Mouse (Mus musculus): ENCODE data around the gene Olfr273. TPM values are rescaled to one million over a fixed set of nuclear protein-coding genes. Genes with fewer than 3 reads are reported as not detected.
"Not testable (repeated sequence)": the region's sequence is repeated elsewhere in the genome, so short reads cannot be mapped to it uniquely, and the experiment has no call there.

Olfr273 gene
- not detected for total RNA-seq (2021)

GRCm38 (mm10) chr4:52859136-52859535, at the start of gene Olfr273:
TSS of gene Olfr273 (minus strand) at chr4:52859236.
- intact Hi-C loops (cut with DNase I): no loop called here
- no peak for DNase-seq (ENCODE audit: low spot score in 2 of 2)

- intact Hi-C loops (cut with DNase I): no loop called here
Measured at GRCm38 (mm10) chr4:52864156-52864555, 5.1 kb upstream of the Olfr273 start.

GRCm38 (mm10) chr4:52849672-52850071, 9.4 kb downstream of the Olfr273 start:
- no peak for DNase-seq (ENCODE audit: low spot score in 2 of 2)
- intact Hi-C loops (cut with DNase I): no loop called here

More at GRCm38 (mm10) chr4:52864156-52864555, 5.1 kb upstream of the Olfr273 start:
- DNase-seq (ENCODE audit: low spot score in 2 of 2): peak; percentile 16 to 17

- intact Hi-C loops (cut with DNase I): no loop called here
Measured at GRCm38 (mm10) chr4:52849039-52849635, 9.9 kb downstream of the Olfr273 start.

GRCm38 (mm10) chr4:52845411-52845810, 13.6 kb downstream of the Olfr273 start:
- DNase-seq (ENCODE audit: low spot score in 2 of 2); intact Hi-C loops (cut with DNase I): not testable (repeated sequence)

More at GRCm38 (mm10) chr4:52849039-52849635, 9.9 kb downstream of the Olfr273 start:
- no peak for DNase-seq (ENCODE audit: low spot score in 2 of 2)

GRCm38 (mm10) chr4:52821375-52821774, 37.7 kb downstream of the Olfr273 start:
- intact Hi-C loops (cut with DNase I): no loop called here
- DNase-seq (ENCODE audit: low spot score in 2 of 2): no peak

GRCm38 (mm10) chr4:52814304-52814703, 44.7 kb downstream of the Olfr273 start, which contains the start of gene Olfr275:
TSS of gene Olfr275 (plus strand) at chr4:52814604.
- intact Hi-C loops (cut with DNase I): no loop called here
- no peak for DNase-seq (ENCODE audit: low spot score in 2 of 2)

- DNase-seq (ENCODE audit: low spot score in 2 of 2): no peak
- intact Hi-C loops (cut with DNase I): no loop called here
Measured at GRCm38 (mm10) chr4:52811871-52812270, 47.2 kb downstream of the Olfr273 start.

Other genes with a start within 250 kb of the Olfr273 start
- not detected for gene Olfr275, start 44.6 kb downstream of the Olfr273 start, total RNA-seq (2021)
- gene Olfr272, start 59.9 kb upstream of the Olfr273 start, total RNA-seq (2021): not detected
- not detected for gene Olfr270, start 105.3 kb upstream of the Olfr273 start, total RNA-seq (2021)
- gene Nipsnap3a, start 130.0 kb upstream of the Olfr273 start, total RNA-seq (2021): not detected
- 10 to 100 TPM; 12.1 to 14.1 TPM for gene Nipsnap3b, start 152.6 kb upstream of the Olfr273 start, total RNA-seq (2021)